Mouse (Mus musculus): ENCODE measurements around the gene Crybb2. TPM values are rescaled to one million over a fixed set of nuclear protein-coding genes. Genes with fewer than 3 reads are reported as not detected.

Crybb2 gene
- total RNA-seq, 2 experiments from 2014 or later, result not detected

GRCm38 (mm10) chr5:113030082-113030481, 39.8 kb downstream of the Crybb2 start:
- no peak for DNase-seq

- DNase-seq, result no peak
Measured at GRCm38 (mm10) chr5:113026706-113027105, 43.2 kb downstream of the Crybb2 start.

GRCm38 (mm10) chr5:113024154-113024764, 45.7 kb downstream of the Crybb2 start:
- peak; percentile 72 for DNase-seq

GRCm38 (mm10) chr5:113018190-113018589, 51.7 kb downstream of the Crybb2 start:
- no peak for DNase-seq

GRCm38 (mm10) chr5:113017004-113017403, 52.9 kb downstream of the Crybb2 start:
- DNase-seq, result no peak

GRCm38 (mm10) chr5:113015236-113016061, 54.5 kb downstream of the Crybb2 start, which contains the start of gene Grk3:
Gene Grk3, minus strand, starts transcription at chr5:113015791.
- peak; percentile 77 for DNase-seq

GRCm38 (mm10) chr5:113014808-113015235, 55.1 kb downstream of the Crybb2 start:
- peak; percentile 71 for DNase-seq

- no peak for DNase-seq
Measured at GRCm38 (mm10) chr5:113014111-113014807, 55.7 kb downstream of the Crybb2 start.

GRCm38 (mm10) chr5:113011926-113012325, 58.0 kb downstream of the Crybb2 start:
- no peak for DNase-seq

GRCm38 (mm10) chr5:113009183-113009820, 60.6 kb downstream of the Crybb2 start:
- DNase-seq, result no peak

GRCm38 (mm10) chr5:113008496-113008895, 61.4 kb downstream of the Crybb2 start:
- DNase-seq, result no peak

Other genes with a start within 250 kb of the Crybb2 start
- gene Myo18b, start 173.8 kb downstream of the Crybb2 start, total RNA-seq (2021), result 10 to 100 TPM in 1 of 2 experiments, 1 to 10 TPM in 1; 6.4 to 20.1 TPM
- 10 to 100 TPM; 30.9 to 45.9 TPM for gene Grk3, start 54.3 kb downstream of the Crybb2 start, total RNA-seq (2021)
- gene Crybb3, start 11.5 kb upstream of the Crybb2 start, total RNA-seq (2021), result 1 to 10 TPM; 1.1 to 1.5 TPM
- gene 2900026A02Rik, start 151.1 kb upstream of the Crybb2 start, total RNA-seq (2021), result 10 to 100 TPM; 23.0 to 23.1 TPM
- not detected for gene Tmem211, start 156.8 kb upstream of the Crybb2 start, total RNA-seq (2021)
- 10 to 100 TPM in 1 of 2 experiments, 1 to 10 TPM in 1; 9.0 to 10.5 TPM for gene Sgsm1, start 240.7 kb upstream of the Crybb2 start, total RNA-seq (2021)

Data from adrenal gland, postnatal 10 days (tissue).